Mouse (Mus musculus) heart, postnatal 36 days (tissue): Measurements from ENCODE around the gene Gm21488. TPM values are rescaled to one million over a fixed set of nuclear protein-coding genes. Genes with fewer than 3 reads are reported as not detected.
"Not testable (repeated sequence)": the region's sequence is repeated elsewhere in the genome, so short reads cannot be mapped to it uniquely, and the experiment has no call there.

Source experiments
- DNase-seq, 2 experiments: peaks; one replicate each; pipeline ENCODE4 v3.0.0; 2021 to 2022
- intact Hi-C: fragments of 180-260 bp; cut with DNase I; formaldehyde crosslinking; loops from one replicate; pipeline ENCODE4 v1.15.1; 2025
- total RNA-seq, 2 experiments: library from RNA; stranded (reverse); gene quantifications; 2 replicates each; pipeline ENCODE4 v1.2.3; 2021

The Gm21488 gene
- total RNA-seq: not detected

DNA sequence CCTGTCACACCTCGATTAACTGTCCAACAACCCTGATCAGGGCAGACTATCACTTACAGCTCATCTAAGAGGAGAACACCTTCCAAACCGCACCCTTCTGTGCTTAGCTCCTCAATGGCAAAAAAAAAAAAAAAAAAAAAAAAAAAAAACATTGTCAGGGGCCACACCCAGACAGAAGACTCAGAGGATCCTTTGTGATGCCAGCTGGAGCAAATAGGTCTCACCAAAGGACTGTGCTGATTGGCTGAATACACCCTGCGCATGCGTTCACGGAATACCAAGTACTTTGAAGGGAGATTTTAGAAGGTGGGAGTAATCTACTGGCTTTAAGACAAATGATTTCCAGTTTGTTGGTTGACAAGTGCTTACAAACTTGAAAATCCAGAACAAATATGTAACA lies at the start of gene Gm21488:
Gene Gm21488, minus strand, starts transcription at position 101 of the 400 bp plus-strand sequence.
- intact Hi-C loops, DNase-seq: not testable (repeated sequence)
